Mouse (Mus musculus): ENCODE measurements around the gene Gfi1. TPM values are rescaled to one million over a fixed set of nuclear protein-coding genes. Genes with fewer than 3 reads are reported as not detected.
A peak's percentile ranks its signal among the peaks of the same experiment; 100 is the strongest.

The Gfi1 gene
- total and polyA plus RNA-seq, 3 experiments, result 0.27 to 2.0 TPM; not detected in 1

DNA sequence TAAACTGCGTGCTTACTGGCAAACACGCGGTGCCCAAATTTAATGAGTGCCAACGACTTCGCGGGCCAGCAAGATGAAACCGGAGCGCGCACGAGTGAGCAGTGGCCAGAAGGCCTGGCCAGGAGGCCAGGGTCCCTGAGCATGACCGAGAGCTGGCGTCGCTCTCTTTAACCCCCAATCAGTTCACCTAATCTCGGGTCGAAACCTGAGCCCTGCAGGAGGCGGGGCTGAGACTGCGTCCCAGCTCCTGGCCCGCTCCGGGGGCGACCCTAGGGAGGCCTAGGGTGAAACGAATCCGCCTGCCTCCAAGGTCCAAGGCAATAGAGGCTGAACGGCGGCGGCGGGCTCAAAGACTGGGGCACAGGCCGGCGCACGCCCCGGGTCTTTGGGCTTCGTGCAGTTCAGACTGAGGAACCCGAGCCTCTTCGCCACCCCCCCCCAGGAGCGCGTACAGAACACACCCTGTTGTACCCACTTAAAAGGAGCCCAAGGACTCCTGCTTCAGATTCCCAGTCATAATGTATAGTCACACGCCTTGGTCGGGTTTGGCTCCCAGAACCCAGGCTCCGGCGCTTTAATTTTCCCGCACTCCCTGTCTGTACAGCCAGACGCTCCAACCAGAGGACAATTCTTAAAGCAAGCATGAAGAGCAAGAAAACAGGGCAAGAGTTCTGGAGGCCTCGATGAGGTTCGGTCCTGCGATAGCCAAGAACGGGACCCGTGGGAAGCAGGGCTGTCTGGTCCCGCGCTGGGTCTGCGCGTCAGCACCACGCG is 988 bp downstream of the Gfi1 start:
- no peak for TF ChIP-seq GATA2 (IDR thresholded peaks at IDR 0.05; ENCODE audit: borderline replicate concordance, low read depth, low read length)
- Histone ChIP-seq H3K9me3 (replicated peaks) (peaks cover 58% of the 10 kb centered on the region), H3K27me3 (ENCODE audit: insufficient read depth, low read length) (peaks cover 77% of the 10 kb centered on the region), H3K4me1 (ENCODE audit: insufficient read depth, low read depth, low read length) (peaks cover 30% of the 10 kb centered on the region), H3K4me3 (ENCODE audit: low read depth, low read length) (peak overlapping the region; percentile 62), H3K36me3 (replicated peaks) (no peaks in the 10 kb centered on the region)
- ATAC-seq (ENCODE audit: extremely low read depth, insufficient number of reproducible peaks, low FRiP score, poor library complexity, severe bottlenecking), result no peak
- no peak for DNase-seq (ENCODE audit: low spot score)

DNA sequence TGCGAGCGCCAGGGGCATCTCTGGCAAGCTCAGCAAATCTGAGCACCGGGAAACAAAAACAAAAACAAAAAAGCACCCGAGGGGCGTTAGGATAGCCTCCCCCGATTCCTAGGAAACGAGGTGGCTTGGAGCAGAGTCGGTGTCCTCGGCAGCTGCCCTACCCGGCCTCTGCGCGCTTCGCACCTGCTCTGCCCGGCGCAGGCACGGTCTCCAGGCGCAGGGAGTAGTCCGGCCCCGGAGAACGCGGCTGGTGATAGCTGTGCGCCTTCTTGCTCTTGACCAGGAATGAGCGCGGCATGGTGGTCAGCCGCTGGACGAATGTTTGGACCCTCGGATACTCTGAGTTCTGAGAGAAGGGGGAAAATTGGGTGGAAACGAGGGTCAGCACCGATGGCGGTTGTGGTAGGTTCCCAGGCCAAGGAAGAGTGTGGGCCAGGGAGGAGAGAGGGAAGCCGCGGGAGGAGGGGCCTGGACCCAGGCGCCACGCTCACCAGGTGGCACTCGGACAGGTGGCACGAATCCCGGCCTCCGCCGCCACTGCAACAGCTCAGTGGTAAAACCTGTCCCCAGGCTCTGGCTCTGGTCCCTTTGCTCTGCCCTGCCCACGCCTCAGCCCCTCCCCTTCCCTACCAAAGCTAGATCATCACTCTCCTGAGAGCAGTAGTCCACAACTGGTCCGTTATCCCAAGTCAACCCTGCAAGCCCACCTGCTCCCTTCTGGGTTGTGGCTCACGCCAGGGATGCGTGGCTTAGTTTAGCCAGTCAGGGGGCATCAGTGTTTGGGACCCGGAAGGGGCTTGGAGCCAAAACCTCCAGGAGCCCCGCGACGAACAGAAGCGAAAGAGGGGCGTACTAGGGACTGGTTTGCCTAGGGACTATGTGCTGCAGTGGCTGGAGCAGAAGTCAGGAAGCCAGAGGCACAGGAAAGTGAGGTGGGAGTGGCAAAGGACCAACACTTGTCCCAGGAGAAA is 2.0 kb downstream of the Gfi1 start:
- peaks cover 81% of the 10 kb centered on the region for H3K27me3 ChIP-seq (ENCODE audit: insufficient read depth, low read length)
- DNase-seq (ENCODE audit: low spot score) (no peak), ATAC-seq (ENCODE audit: extremely low read depth, insufficient number of reproducible peaks, low FRiP score, poor library complexity, severe bottlenecking) (no peak)
- H3K36me3 ChIP-seq (replicated peaks), result no peaks in the 10 kb centered on the region
- peak overlapping the region; percentile 16; the same call in 1 of the 2 replicates for H3K4me3 ChIP-seq (ENCODE audit: low read depth, low read length)
- no peak for TF ChIP-seq CTCF (IDR thresholded peaks at IDR 0.05; ENCODE audit: low read depth, low read length)
- no peak for TF ChIP-seq GATA1 (IDR thresholded peaks at IDR 0.05; ENCODE audit: borderline replicate concordance, low read length)
- TF ChIP-seq POLR2AphosphoS5 (IDR thresholded peaks at IDR 0.05; ENCODE audit: insufficient replicate concordance, low read depth, low read length), result no peak
- TF ChIP-seq TAL1 (conservative IDR thresholded peaks at IDR 0.05; ENCODE audit: low read depth, low read length), result no peak
- no peak for TF ChIP-seq GATA2 (IDR thresholded peaks at IDR 0.05; ENCODE audit: borderline replicate concordance, low read depth, low read length)
- peaks cover 29% of the 10 kb centered on the region for H3K4me1 ChIP-seq (ENCODE audit: insufficient read depth, low read depth, low read length)
- peaks cover 58% of the 10 kb centered on the region for H3K9me3 ChIP-seq (replicated peaks)

DNA sequence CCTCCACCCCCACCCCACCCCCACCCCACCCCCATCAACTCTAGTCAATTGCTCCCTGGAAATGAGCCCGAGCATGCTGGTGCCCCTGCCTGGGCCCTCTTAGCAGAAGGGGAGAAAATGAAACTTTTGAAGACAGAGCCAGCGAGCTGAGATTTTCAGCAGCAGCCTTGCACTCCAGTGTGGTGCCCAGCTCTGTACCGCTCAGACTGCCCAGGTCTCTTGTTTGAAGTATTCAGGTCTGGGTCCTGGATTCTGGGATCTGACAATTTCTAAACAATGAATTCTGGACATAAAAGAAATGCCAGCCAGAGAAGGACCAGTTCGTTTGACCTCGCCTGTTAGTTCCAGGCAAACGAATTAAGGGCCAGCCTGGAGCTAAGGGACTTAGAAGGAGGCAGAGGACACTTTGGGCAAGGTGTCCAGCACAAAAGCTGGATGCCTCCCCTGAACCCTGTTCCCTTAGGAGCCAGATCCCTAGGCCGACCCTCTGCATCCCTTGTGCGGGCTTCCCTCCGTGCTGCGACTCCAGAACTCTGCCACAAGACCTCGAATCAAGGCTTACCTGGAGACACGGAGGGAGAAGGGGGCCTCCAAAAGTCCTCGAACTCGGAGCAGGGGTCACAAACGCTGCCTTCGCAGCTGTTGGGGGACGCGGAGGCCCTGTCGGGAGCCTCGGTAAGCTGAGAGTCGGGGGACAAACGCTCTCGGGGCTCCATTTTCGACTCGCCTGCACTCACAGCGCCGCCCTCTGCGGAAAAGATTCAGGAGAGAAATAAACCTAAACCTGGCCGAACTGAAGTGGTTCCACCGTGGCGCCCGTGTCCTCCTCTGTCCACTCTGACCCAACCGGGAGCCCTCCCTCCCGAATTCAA is 2.9 kb downstream of the Gfi1 start:
- H3K27me3 ChIP-seq (ENCODE audit: insufficient read depth, low read length), result peaks cover 76% of the 10 kb centered on the region
- H3K4me3 ChIP-seq (ENCODE audit: low read depth, low read length), result no peak overlapping the region; the same call in 1 of the 2 replicates
- peaks cover 58% of the 10 kb centered on the region for H3K9me3 ChIP-seq (replicated peaks)
- H3K4me1 ChIP-seq (ENCODE audit: insufficient read depth, low read depth, low read length), result peaks cover 29% of the 10 kb centered on the region
- TF ChIP-seq GATA2 (IDR thresholded peaks at IDR 0.05; ENCODE audit: borderline replicate concordance, low read depth, low read length), result no peak
- no peak for TF ChIP-seq POLR2AphosphoS5 (IDR thresholded peaks at IDR 0.05; ENCODE audit: insufficient replicate concordance, low read depth, low read length)
- no peak for TF ChIP-seq CTCF (IDR thresholded peaks at IDR 0.05; ENCODE audit: low read depth, low read length)
- TF ChIP-seq GATA1 (IDR thresholded peaks at IDR 0.05; ENCODE audit: borderline replicate concordance, low read length), result no peak
- TF ChIP-seq TAL1 (conservative IDR thresholded peaks at IDR 0.05; ENCODE audit: low read depth, low read length), result no peak
- DNase-seq (ENCODE audit: low spot score), result no peak
- no peaks in the 10 kb centered on the region for H3K36me3 ChIP-seq (replicated peaks)
- ATAC-seq (ENCODE audit: extremely low read depth, insufficient number of reproducible peaks, low FRiP score, poor library complexity, severe bottlenecking), result no peak

DNA sequence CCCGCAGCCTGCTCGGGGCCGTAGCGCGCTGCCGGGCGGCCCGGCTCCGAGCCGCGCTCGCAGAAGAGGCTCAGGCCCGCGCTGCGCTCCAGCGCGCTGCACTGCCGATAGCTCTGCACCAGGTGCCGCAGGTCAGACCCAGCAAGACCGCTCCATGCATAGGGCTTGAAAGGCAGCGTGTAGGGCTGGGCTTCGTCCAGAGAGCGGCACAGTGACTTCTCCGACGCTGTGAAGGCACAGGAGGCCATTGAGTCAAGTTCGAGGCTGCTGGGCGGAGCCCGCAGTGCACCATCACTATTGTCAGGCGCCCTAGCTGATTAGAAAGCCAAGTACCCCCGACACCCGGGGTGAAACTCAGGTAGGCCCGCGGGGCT is 4.2 kb downstream of the Gfi1 start:
- no peaks in the 10 kb centered on the region for H3K36me3 ChIP-seq (replicated peaks)
- H3K4me3 ChIP-seq (ENCODE audit: low read depth, low read length), result no peak overlapping the region; the same call in 1 of the 2 replicates
- peaks cover 31% of the 10 kb centered on the region for H3K4me1 ChIP-seq (ENCODE audit: insufficient read depth, low read depth, low read length)
- H3K27me3 ChIP-seq (ENCODE audit: insufficient read depth, low read length), result peaks cover 80% of the 10 kb centered on the region
- H3K9me3 ChIP-seq (replicated peaks), result peaks cover 56% of the 10 kb centered on the region
- ATAC-seq (ENCODE audit: extremely low read depth, insufficient number of reproducible peaks, low FRiP score, poor library complexity, severe bottlenecking) (no peak), DNase-seq (ENCODE audit: low spot score) (no peak)
- TF ChIP-seq GATA2 (IDR thresholded peaks at IDR 0.05; ENCODE audit: borderline replicate concordance, low read depth, low read length) (no peak), TAL1 (conservative IDR thresholded peaks at IDR 0.05; ENCODE audit: low read depth, low read length) (no peak), GATA1 (IDR thresholded peaks at IDR 0.05; ENCODE audit: borderline replicate concordance, low read length) (no peak), CTCF (IDR thresholded peaks at IDR 0.05; ENCODE audit: low read depth, low read length) (no peak), POLR2AphosphoS5 (IDR thresholded peaks at IDR 0.05; ENCODE audit: insufficient replicate concordance, low read depth, low read length) (no peak)

DNA sequence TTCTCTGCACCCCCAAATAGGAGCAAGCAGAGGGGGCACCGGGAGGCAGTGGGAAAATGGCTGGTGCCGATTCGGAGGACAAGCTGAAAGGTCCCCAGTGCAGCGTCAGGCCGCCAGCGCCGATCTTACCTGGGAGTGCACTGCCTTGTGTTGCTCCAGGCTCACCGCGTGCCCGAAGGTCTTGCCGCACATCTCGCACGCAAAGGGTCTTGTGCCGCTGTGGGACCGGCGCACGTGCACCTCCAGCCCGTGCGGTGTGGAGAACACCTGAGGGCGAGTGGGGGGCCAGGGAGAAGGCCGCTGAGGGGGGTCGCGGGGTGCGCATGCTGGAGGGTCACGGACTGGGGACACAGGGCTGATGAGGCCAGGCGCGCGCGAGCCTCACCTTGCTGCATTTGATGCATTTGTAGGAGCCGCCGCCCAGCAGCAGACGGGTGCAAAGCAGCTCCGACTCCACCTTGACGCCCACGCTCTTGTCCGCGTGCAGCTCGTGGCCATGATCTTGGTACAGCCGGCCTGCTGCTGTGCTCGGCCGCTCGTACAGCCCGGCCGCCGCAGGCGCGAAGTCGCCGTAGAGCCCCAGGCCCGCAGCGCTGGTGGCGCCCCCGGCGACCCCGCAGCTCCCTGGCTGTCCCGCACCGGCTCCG is 4.7 kb downstream of the Gfi1 start:
- DNase-seq (ENCODE audit: low spot score) (no peak), ATAC-seq (ENCODE audit: extremely low read depth, insufficient number of reproducible peaks, low FRiP score, poor library complexity, severe bottlenecking) (no peak)
- Histone ChIP-seq H3K36me3 (replicated peaks) (no peaks in the 10 kb centered on the region), H3K27me3 (ENCODE audit: insufficient read depth, low read length) (peaks cover 75% of the 10 kb centered on the region), H3K4me1 (ENCODE audit: insufficient read depth, low read depth, low read length) (peaks cover 29% of the 10 kb centered on the region), H3K9me3 (replicated peaks) (peaks cover 51% of the 10 kb centered on the region), H3K4me3 (ENCODE audit: low read depth, low read length) (peak overlapping the region; percentile 23; the same call in 1 of the 2 replicates)
- no peak for TF ChIP-seq TAL1 (conservative IDR thresholded peaks at IDR 0.05; ENCODE audit: low read depth, low read length)
- no peak for TF ChIP-seq POLR2AphosphoS5 (IDR thresholded peaks at IDR 0.05; ENCODE audit: insufficient replicate concordance, low read depth, low read length)
- TF ChIP-seq GATA1 (IDR thresholded peaks at IDR 0.05; ENCODE audit: borderline replicate concordance, low read length), result no peak
- no peak for TF ChIP-seq GATA2 (IDR thresholded peaks at IDR 0.05; ENCODE audit: borderline replicate concordance, low read depth, low read length)
